Mouse (Mus musculus) embryonic facial prominence, embryonic 14.5 days (tissue): ENCODE data around the gene Tipin. TPM values are rescaled to one million over a fixed set of nuclear protein-coding genes. Genes with fewer than 3 reads are reported as not detected.
A peak's percentile ranks its signal among the peaks of the same experiment; 100 is the strongest.

ENCODE experiments used
- ATAC-seq: fragments of 200-750 bp; cut with Nextera tagmentation; 2 replicates; pipeline ENCODE4 v1.8.0; 2017; ENCODE audit warnings: low read depth, moderate number of reproducible peaks, moderate TSS enrichment
- DNase-seq: peaks from one replicate; pipeline ENCODE4 v3.0.0-alpha.2; 2015; ENCODE audit warnings: low spot score
- H3K27ac ChIP-seq: fragments of 300-500 bp; sonication (generic); replicated peaks from 2 replicates; pipeline ENCODE4 v1.5.1; 2014; ENCODE audit warnings: low read depth, mild to moderate bottlenecking, low read length, moderate library complexity
- H3K27me3 ChIP-seq: fragments of 300-500 bp; sonication (generic); replicated peaks from 2 replicates; pipeline ENCODE4 v1.6.1; 2014; ENCODE audit warnings: low read length; ENCODE audit not compliant: control insufficient read depth, insufficient read depth
- H3K36me3 ChIP-seq: fragments of 300-500 bp; sonication (generic); 2 replicates; pipeline ENCODE4 v1.6.1; 2014; ENCODE audit warnings: low read length, mixed read lengths; ENCODE audit not compliant: control insufficient read depth, insufficient read depth
- H3K4me1 ChIP-seq: fragments of 300-500 bp; sonication (generic); 2 replicates; pipeline ENCODE4 v1.6.1; 2014; ENCODE audit warnings: antibody characterized with exemption, low read length; ENCODE audit not compliant: control insufficient read depth, insufficient read depth
- H3K4me2 ChIP-seq: fragments of 300-500 bp; sonication (generic); 2 replicates; pipeline ENCODE4 v1.6.1; 2014; ENCODE audit warnings: low read depth, mild to moderate bottlenecking, low read length, moderate library complexity, mixed read lengths
- H3K4me3 ChIP-seq: fragments of 300-500 bp; sonication (generic); 2 replicates; pipeline ENCODE4 v1.5.1; 2014; ENCODE audit warnings: low read depth, mild to moderate bottlenecking, low read length
- H3K9ac ChIP-seq: fragments of 300-500 bp; sonication (generic); 2 replicates; pipeline ENCODE4 v1.6.1; 2014; ENCODE audit warnings: low read depth, mild to moderate bottlenecking, low read length, moderate library complexity, mixed read lengths
- H3K9me3 ChIP-seq: fragments of 300-500 bp; sonication (generic); 2 replicates; pipeline ENCODE4 v1.6.1; 2016; ENCODE audit warnings: low read length; ENCODE audit not compliant: control insufficient read depth
- WGBS: fragments of 180-500 bp; shearing (Covaris S2); extraction: QIAGEN DNeasy Blood & Tissue Kit; methylation state at CpG from one replicate; pipeline ENCODE4 v1.1.7; 2014; 5-methylcytosine and 5-hydroxymethylcytosine counted together
- polyA plus RNA-seq: library from polyadenylated mRNA; unstranded; fragments of >200 nt; fragmentation: Nextera tagmentation; extraction: Ambion mirVana; gene quantifications from 2 replicates; pipeline ENCODE4 v1.2.1, GENCODE M21; 2014

Tipin gene
- polyA plus RNA-seq, 1 experiment from 2014 or later = 168 TPM

DNA sequence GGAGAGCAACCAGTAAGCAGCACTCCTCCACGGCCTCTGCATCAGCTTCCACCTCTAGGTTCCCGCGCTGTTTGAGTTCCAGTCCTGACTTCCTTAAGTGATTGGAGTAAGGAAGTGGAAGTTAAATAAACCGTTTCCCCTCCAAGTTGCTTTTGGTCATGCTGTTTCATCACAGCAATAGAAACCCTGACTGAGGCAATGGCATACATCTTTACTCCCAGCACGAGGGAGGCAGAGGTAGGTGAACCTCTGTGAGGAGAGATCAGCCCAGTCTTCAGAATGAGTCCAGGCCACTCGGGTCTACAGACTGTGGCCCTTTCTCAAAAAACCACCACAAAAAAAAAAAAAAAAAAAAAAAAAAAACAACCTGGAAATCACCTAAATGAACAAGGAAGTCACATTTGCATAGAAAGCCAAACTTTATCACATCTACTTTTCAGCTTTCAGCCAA lies 39.0 kb upstream of the Tipin start:
- Histone ChIP-seq H3K9ac (no peak overlapping the region), H3K4me1 (no peaks in the 10 kb centered on the region; the same call in 1 of the 2 replicates), H3K36me3 (peaks cover 7% of the 10 kb centered on the region; the same call in 1 of the 2 replicates), H3K4me2 (no peak overlapping the region), H3K9me3 (no peaks in the 10 kb centered on the region), H3K27me3 (no peaks in the 10 kb centered on the region), H3K27ac (no peak overlapping the region; the same call in 1 of the 2 replicates), H3K4me3 (no peak overlapping the region)
- DNase-seq = peak; percentile 17
- no peak for ATAC-seq
- WGBS = 72% methylated on average over 6 of the region's 6 CpGs

DNA sequence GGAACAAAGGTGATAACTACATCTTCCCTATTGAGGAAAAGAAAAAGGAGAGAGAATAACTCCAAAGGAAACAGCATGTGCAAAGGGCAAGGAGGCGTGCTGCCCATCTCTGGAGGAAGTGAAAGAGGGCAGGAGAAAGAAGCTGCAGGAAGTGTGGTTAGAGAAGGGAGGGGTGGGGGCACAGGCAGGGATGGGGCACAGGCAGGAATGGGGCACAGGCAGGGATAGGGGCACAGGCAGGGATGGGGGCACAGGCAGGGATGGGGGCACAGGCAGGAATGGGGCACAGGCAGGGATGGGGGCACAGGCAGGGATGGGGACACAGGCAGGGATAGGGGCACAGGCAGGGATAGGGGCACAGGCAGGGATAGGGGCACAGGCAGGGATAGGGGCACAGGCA lies 32.0 kb upstream of the Tipin start:
- Histone ChIP-seq H3K9me3 (no peaks in the 10 kb centered on the region), H3K27me3 (no peaks in the 10 kb centered on the region), H3K27ac (no peak overlapping the region), H3K4me1 (peaks cover 14% of the 10 kb centered on the region), H3K36me3 (peaks cover 7% of the 10 kb centered on the region; the same call in 1 of the 2 replicates), H3K4me3 (no peak overlapping the region), H3K9ac (no peak overlapping the region), H3K4me2 (no peak overlapping the region)
- DNase-seq (no peak), ATAC-seq (no peak)
- WGBS = 61% methylated on average over 1 of the region's 1 CpGs

GRCm38 (mm10) chr9:64250111-64250730 lies 31.2 kb upstream of the Tipin start:
- Histone ChIP-seq H3K9ac (no peak overlapping the region), H3K4me3 (no peak overlapping the region), H3K9me3 (no peaks in the 10 kb centered on the region), H3K27ac (no peak overlapping the region), H3K36me3 (peaks cover 2% of the 10 kb centered on the region; the same call in 1 of the 2 replicates), H3K4me1 (peaks cover 14% of the 10 kb centered on the region), H3K27me3 (no peaks in the 10 kb centered on the region), H3K4me2 (no peak overlapping the region)
- DNase-seq (no peak), ATAC-seq (no peak)

- peak overlapping the region; percentile 92 for H3K9ac ChIP-seq
- no peaks in the 10 kb centered on the region for H3K9me3 ChIP-seq
- H3K4me1 ChIP-seq = peaks cover 14% of the 10 kb centered on the region
- no peaks in the 10 kb centered on the region for H3K36me3 ChIP-seq
- H3K4me2 ChIP-seq = peak overlapping the region; percentile 84
- no peaks in the 10 kb centered on the region for H3K27me3 ChIP-seq
- 0% methylated on average over 16 of the region's 16 CpGs for WGBS
- ATAC-seq (no peak; the same call in 1 of the 2 replicates), DNase-seq (peak; percentile 19)
- peak overlapping the region; percentile 97 for H3K4me3 ChIP-seq
- H3K27ac ChIP-seq = peak overlapping the region; percentile 92
These were observed 28.8 kb upstream of the Tipin start for GRCm38 (mm10) chr9:64252591-64253020.

DNA sequence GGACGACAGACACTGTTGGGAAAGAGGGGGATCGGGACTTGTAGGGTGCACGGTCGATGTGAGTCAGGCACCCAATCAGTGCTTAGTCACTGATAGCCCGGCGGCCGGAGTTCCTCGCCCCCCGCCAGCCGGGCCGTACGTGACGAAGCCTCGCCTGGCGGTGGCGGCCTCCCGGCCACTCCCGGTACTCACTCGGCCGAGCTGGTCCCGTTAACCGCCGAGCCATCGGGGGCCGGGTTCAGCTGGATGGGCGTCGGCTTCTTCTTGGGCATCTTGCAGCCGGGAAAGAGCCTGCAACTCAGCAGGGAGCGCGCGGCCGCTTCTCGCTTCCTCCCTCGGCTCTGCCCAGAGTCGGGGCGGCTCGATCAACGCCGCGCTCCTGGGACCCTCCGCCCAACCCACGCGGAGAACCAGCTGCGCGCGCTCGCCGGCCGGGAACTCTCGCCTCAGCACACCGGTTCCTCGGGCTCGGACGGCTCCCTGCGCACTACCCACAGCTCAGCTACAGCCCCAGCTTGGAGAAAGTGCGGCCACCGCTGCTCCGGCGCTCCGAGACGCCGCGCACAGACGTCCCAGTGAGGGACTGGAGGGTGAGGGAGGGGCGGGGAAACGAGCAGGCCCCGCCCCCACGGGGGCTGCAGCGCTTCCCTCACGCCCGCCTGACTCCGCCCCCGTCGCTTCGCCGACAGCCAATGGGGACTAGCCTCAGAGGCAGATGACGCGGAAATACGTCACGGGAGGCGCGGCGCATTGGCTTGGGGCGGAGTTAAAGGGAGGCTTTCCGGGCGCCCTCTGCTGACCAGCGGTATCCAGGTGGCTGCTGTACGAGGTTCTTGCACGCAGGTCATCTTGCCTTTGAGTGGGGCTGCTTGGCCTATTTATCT lies 28.1 kb upstream of the Tipin start, which contains the start of gene Map2k1:
Gene Map2k1, minus strand, starts transcription at position 611 of the 884 bp plus-strand sequence.
- no peaks in the 10 kb centered on the region for H3K9me3 ChIP-seq
- peak; percentile 99 for DNase-seq
- H3K4me2 ChIP-seq = peak within 1 kb of the TSS; percentile 84
- peaks cover 14% of the 10 kb centered on the region for H3K4me1 ChIP-seq
- H3K4me3 ChIP-seq = peak within 1 kb of the TSS; percentile 97
- under 1% methylated on average over 42 of the region's 89 CpGs for WGBS
- no peaks in the 10 kb centered on the region for H3K36me3 ChIP-seq
- peak; percentile 96 for ATAC-seq
- peak within 1 kb of the TSS; percentile 92 for H3K27ac ChIP-seq
- H3K9ac ChIP-seq = peak within 1 kb of the TSS; percentile 92
- H3K27me3 ChIP-seq = no peaks in the 10 kb centered on the region

GRCm38 (mm10) chr9:64255422-64255821 lies 26.0 kb upstream of the Tipin start:
- no peaks in the 10 kb centered on the region for H3K27me3 ChIP-seq
- 66% methylated on average over 3 of the region's 3 CpGs for WGBS
- H3K9me3 ChIP-seq = no peaks in the 10 kb centered on the region
- DNase-seq = no peak
- no peak overlapping the region for H3K9ac ChIP-seq
- H3K4me1 ChIP-seq = peaks cover 14% of the 10 kb centered on the region
- no peak overlapping the region for H3K4me2 ChIP-seq
- H3K27ac ChIP-seq = no peak overlapping the region
- ATAC-seq = no peak
- H3K4me3 ChIP-seq = no peak overlapping the region
- H3K36me3 ChIP-seq = no peaks in the 10 kb centered on the region

DNA sequence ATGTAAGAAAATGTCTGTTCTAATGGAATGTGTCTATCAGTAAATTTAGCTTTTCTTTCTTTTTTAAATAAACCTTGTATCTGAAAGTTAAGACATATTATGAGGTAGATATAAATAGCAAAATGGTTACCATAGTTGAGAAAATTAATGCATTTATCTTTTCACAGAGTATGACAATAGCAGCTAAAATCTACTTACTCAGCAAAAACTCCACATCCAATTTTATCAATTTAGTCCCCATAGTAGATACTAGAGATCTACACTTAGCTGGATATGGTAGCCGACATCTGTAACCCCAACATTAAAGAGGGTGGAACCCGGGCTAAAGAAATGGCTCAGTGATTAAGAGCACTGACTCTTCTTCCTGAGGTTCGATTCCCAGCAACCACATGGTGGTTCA lies 25.2 kb upstream of the Tipin start:
- H3K9ac ChIP-seq = no peak overlapping the region
- no peak overlapping the region for H3K27ac ChIP-seq
- no peaks in the 10 kb centered on the region for H3K36me3 ChIP-seq
- WGBS = 89% methylated on average over 3 of the region's 3 CpGs
- no peak for ATAC-seq
- H3K27me3 ChIP-seq = no peaks in the 10 kb centered on the region
- H3K9me3 ChIP-seq = no peaks in the 10 kb centered on the region
- no peak for DNase-seq
- H3K4me2 ChIP-seq = no peak overlapping the region
- no peak overlapping the region for H3K4me3 ChIP-seq
- H3K4me1 ChIP-seq = peaks cover 11% of the 10 kb centered on the region

GRCm38 (mm10) chr9:64259906-64260305 lies 21.5 kb upstream of the Tipin start:
- H3K27ac ChIP-seq = no peak overlapping the region
- no peak overlapping the region for H3K4me3 ChIP-seq
- H3K9me3 ChIP-seq = no peaks in the 10 kb centered on the region
- no peak overlapping the region for H3K4me2 ChIP-seq
- DNase-seq (no peak), ATAC-seq (no peak)
- H3K9ac ChIP-seq = no peak overlapping the region
- 83% methylated on average over 5 of the region's 5 CpGs for WGBS
- no peaks in the 10 kb centered on the region for H3K27me3 ChIP-seq
- no peaks in the 10 kb centered on the region for H3K36me3 ChIP-seq
- H3K4me1 ChIP-seq = no peaks in the 10 kb centered on the region
